Mouse (Mus musculus) ovary, postnatal 10 days (tissue): Measurements from ENCODE around the gene Sigmar1.
"Not testable (repeated sequence)": the region's sequence is repeated elsewhere in the genome, so short reads cannot be mapped to it uniquely, and the experiment has no call there.

ENCODE experiments used
- DNase-seq: peaks from one replicate; pipeline ENCODE4 v3.0.0; 2022; ENCODE audit warnings: low spot score

The Sigmar1 gene

DNA sequence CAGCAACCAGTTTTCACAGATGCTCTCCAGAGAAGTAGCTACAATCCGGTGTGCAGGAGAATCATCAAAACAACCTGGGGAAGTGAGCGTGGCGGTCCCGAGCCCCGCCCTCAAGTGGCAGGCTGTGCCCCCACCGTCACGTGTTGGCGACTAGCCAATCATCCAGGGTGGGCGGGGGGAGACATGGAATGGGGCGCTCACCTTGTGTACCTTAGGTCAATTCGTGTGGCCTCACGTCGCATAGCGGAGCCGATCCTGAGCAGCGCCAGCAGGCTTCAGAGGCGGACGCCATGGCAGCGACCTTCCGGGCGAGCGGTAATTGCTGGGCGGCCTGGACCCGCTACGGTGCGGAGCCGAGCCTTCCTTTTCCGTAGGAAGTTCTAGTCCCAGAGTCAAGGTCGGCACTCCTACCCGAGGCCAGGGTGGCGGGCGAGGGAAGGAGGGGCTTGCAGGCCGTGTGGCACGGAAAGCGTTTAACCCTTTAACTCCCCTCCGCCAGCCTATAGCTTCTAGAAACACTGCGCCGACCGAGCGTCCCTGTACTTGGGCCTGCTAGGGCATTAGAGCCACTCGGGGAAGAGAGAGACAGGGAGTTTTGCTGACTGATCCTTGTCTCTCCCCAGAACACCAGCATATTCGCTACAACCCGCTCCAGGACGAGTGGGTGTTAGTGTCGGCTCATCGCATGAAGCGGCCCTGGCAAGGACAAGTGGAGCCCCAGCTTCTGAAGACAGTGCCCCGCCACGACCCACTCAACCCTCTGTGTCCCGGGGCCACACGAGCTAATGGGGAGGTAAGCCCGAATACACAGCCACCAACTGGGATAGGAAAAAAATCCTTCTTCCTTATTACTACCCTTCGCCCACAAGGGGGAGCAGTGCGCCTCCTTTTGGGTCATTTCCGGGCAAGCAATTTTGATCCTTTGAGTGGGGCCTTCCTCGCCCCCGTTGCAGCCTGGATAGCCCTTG, at the start of gene Sigmar1:
Sigmar1 (minus strand) TSS at position 820 of the 968 bp plus-strand sequence.
- peak; percentile 77 for DNase-seq

DNA sequence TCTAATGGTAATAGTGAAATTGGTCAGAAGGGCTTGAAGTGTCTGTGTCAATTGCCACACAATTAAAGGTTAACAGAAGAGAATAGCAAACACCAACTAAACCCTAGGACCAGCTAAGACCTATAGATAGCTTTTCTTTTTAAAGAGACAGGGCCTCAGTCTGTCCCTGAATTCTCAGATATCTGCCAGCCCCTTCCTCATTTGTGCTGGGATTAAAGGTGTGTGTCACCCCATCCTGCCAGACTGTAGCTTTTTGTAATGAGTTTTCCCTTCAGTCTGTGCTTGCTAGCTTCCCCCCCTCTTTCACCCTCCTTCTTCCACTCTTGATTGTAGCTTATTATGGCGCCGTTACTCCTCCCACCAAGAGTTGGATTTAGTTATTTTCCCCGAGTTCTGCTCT, 27.2 kb upstream of the Sigmar1 start:
- DNase-seq = not testable (repeated sequence)

DNA sequence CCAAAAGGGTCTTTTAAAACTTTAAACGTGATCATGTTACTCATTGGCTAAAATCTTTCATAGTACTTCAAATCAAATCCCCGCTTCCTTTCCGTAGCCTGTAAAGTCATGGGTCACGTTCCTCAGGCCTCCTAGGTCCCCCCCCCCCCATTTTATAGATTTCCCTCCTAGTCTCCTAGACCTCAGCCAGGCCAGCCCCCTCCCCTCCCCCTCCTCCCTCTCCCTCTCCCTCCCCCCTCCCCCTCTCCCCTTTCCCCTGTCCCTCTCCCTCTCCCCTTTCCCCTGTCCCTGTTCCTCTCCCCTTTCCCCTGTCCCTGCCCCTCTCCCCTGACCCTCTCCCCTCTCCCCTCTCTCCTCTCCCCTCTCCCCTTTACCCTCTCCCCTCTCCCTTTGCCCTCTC, 26.8 kb upstream of the Sigmar1 start:
- not testable (repeated sequence) for DNase-seq

DNA sequence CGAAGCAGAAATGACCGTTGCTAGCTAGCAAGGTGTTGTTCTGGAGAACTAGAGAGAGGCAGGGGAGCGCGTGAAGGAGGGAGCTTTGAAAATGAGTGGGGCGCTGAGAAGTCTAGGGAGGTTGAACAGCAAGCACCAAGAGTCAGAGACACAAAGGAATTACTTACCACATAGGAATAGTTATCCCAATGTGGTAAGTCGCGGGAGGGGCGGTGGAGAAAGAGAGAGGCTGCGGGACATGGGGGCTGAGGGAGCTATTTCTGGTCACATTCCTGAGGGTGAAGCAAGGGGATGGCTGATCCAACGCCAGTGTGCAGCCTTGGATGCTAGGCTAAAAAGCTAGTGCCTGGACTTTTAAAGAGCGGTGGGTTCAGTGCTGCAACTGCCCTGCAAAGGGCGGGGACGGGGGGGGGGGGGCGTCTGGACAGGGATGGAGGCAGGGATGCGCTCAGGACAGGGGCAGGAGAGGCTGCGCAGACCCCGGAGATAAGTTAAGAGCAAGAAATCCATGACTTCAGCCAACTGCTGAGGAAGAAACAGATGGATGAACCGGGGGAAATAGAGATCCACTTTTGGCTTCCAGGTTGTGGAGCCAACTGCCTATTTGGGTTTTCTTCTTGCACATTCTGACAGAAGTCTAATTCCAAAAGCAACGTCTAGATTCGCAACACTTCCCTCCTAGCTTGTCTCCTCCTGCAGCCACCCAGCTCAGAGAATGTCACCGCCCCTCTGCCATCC, 26.0 kb upstream of the Sigmar1 start:
- not testable (repeated sequence) for DNase-seq

DNA sequence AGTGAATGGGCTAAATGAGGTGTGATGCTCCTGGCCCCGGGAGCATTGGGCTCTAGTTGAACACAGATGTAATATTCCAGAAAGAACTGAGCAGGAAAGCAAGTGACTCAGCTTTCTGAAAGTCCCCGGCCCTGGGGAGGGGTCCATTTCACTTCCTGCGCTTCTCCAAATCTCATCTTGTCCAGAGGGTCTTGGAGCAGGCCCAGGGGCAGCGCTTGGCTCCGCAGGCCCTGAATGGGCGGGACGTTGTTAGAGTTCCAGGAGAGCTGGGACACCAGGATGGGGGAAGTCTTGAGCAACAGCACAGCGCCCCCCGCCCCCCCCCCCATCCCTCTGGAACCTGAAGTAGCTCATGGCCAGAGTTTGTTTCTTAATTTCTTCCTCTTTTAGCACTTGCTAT, 25.3 kb upstream of the Sigmar1 start:
- not testable (repeated sequence) for DNase-seq

DNA sequence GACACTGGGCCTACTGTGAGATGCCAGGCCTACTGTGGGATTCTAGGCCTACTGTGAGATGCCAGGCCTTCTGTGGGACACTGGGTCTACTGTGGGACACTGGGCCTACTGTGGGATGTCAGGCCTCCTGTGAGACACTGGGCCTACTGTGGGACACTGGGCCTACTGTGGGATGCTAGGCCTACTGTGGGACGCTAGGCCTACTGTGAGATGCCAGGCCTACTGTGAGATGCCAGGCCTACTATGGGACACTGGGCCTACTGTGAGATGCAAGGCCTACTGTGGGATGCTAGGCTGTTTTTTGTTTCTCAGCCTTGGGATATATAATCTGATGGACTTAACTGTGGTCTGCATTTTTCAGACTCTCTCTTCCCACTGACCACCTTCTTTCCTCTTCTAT, 19.9 kb upstream of the Sigmar1 start:
- not testable (repeated sequence) for DNase-seq

DNA sequence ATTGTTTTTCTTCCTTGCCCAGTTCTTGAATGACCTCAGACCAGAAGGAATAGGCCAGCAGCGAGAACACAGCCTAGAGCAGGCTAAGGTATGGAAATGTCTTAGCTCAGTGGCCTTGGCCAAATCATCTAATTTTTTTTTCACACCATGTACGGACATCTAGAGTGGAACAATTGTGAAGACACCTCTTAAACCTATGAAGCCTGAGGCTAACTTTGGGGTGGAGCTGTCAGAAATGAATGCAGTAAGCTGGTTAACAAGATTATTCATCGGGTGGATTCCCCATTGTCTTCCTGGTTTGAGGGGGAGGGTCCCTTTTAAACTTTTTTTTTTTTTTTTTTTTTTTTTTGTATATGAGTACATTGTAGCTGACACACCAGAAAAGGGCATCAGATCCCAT, 18.5 kb upstream of the Sigmar1 start:
- DNase-seq = not testable (repeated sequence)

DNA sequence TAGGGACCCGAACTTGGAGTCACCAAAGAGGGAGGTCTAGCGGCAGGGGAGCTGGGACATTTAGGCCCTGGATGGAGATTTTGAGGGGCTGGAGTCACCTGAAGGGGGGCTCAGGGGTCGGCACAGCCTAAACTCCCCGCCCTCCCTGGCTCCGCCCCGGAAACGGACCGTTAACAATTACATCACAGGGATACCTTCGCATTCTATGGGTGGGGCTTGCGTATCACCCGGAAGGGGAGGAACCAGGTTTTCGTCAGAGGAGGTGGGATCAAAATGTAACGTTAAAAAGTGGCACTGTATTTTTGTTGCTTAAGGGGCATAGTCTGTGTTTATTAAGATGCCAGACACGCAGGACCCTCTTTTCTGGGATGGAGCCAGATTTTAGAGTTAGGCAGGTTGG, 18.0 kb upstream of the Sigmar1 start, which contains the start of gene Ccl27a:
Ccl27a (minus strand) TSS at position 246 of the 400 bp plus-strand sequence.
- DNase-seq = peak; percentile 47

DNA sequence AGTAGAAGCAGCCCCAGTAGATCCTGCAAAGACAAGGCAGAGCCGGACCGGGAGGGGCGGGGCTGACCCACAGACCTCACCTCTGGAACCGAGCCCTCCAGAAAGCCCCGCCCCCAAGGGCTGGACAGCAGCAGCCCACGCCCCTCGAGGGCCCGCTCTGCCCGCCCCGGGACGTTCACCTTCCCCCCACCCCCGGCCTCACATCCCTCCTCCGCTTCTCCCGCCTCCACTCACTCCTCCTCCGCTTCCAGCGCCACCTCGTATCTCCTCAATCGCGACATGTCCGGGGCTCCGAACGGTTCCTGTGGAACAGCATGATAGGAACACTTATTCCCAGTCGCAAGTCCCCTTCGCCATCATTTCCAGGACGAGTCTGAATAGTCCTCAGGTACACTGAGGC, 17.5 kb upstream of the Sigmar1 start:
- peak; percentile 64 for DNase-seq

DNA sequence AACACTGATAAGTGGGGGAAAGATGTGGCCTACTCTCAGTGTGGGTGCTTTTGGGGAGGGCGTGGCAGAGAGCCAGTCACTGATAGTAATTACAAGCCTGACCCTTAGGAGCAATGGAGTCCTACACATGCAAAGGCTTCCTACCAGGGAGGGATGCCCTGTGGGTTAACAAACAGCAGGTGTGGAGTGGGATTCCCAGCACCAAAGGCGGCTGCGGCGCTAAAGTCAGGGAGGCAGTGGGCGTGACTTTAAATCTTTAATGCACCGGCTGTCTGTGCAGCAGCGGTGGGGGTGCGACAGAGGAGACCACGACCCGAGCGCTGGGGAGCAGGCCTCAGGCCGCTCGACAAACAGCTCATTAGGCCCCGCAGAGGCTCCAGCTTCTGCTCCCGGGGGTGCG, 17.0 kb upstream of the Sigmar1 start:
- DNase-seq = not testable (repeated sequence)

DNA sequence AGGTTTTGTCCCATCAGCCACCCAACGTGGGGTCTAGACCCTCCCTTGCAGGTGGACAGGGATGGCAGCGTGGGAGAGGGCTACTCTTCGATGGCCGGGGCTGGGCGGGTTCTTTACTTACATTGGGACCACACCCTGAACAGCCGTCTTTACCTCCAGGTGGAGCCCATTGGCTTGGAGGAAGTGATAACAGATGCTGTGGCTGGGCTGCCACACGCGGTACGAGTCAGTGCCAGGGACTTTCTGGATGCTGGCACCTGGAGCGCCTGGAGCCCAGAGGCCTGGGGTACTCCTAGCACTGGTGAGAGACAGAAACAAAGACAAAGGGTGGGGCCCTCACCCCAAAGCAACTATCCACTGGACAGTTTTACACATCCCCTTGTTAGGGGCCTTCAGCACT, 11.3 kb upstream of the Sigmar1 start:
- not testable (repeated sequence) for DNase-seq

DNA sequence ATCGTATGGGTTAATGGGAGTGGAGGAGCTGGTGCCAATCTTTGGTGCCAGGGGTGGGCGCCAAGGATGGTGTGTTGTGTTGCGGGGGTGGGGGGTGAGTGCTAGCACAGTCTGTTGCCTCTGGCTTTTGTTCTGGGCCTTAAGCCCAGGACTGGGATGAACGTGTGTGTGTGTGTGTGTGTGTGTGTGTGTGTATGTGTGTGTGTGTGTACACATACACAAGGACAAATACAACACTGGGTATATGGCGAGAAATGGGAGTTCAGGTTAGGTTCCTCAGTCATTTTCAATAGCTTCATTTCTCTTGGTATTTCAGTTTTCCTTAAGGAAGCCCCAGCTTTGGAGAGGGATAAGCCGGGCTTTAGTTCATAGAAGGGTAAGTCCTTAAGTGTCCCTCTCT, 7.2 kb upstream of the Sigmar1 start:
- DNase-seq = not testable (repeated sequence)

DNA sequence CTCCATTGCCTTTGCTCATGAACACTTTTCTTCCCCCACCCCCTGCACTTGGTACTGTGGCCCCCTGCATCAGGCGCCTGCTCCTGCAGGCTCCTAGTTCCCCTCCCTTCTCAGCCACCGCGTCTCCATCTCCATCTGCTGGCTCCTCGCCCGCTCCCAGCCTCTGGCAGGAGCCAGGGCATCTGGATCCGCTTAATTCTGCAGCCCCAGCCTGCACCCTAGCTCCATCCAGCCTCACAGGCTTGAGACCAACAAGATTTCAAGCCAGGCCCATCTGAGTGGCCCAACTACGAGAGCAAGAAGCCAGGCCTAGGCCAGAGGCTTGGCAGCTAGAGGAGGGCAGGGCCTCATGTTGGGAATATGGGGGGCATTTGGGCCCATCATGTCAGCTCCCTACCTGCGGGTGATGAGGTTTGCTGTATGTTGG, 6.7 kb upstream of the Sigmar1 start:
- peak; percentile 58 for DNase-seq

DNA sequence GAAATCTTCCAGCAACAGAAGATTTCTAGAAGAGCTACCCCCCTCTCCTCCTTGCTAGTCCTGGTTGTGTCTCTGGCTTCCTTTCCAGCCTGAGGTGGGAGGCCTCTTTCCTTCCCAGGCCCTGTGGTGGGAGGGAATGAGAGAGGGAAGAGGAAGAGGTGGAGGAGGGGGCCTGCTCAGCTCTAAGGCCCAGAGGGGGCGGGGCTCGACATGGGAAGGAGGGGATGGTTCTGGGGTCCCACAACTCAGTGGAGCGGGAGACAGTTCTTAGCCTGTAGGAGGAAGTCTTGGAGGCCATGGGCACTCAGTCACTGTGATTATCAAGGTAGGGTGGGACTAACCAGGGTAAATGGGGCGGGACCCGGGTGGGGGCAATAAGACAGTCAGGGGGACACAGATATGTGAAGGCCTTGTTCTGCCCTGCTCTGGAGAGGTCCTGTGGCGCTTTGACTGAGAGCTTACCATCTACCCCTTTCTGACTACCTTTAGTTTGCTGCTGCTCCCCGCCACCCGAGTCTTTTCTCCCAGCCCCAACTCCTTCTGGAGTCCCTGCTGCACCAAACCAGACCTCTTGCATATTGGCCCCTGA, 6.2 kb upstream of the Sigmar1 start:
- peak; percentile 25 for DNase-seq

DNA sequence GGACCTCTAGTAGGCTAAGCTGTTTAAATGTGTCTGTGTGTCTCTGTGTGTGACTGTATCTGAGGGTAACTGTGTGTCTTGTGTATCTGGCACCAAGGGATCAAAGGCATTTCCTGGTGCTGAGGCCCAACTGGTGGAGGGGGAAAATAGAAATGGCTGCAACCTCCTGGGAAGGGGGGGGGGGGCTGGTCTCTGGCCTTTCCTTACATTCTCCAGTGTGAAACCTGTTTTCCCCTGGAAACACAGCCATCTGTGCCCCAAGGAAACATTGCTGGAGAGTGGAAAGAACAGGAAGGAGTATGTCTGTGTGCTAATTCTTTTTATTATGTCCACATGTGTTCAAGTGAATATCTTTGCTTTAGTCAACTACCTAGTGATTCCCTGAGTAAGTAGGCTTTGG, 5.7 kb upstream of the Sigmar1 start:
- no peak for DNase-seq

DNA sequence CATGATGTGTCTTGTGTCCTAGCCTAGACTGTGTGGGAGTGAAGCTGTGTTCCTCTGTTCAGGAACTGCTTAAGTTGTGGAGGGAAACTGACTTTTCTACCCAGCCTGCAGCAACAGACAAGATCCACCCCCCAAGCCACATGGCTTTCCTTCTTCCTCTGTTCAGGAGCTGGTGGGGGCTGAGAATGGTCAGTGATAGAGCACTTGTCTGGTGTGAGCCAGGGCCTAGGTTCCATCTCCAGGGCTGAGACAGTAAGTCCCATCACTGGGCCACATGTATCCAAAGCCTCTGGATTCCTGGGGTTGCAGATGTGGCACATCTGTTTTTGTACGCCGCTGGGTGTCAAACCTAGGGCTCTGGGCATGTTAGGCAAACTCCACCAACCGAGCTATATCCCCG, 5.0 kb upstream of the Sigmar1 start:
- DNase-seq = no peak

DNA sequence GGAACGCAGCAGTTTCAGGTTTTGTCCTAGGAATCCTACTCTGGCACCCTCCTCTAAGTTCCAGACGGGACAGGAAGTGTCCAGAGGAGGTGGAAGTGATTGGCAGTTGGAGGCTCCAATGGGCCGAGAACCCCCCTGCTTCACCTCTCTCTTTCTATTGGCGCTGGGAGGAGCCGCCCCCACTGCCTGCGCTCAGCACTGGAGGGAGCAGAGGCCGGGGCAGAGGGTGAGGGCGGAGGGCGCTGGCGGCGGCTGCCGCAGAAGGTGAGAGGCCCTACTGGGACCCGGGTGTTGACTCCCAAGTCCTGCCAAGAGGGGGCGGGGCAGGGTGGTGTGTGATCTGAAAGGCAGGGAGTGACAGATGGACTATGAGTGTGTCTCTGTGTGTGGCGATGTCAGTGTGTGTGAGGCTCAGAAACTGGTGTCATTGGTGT, 4.3 kb upstream of the Sigmar1 start:
- peak; percentile 88 for DNase-seq

DNA sequence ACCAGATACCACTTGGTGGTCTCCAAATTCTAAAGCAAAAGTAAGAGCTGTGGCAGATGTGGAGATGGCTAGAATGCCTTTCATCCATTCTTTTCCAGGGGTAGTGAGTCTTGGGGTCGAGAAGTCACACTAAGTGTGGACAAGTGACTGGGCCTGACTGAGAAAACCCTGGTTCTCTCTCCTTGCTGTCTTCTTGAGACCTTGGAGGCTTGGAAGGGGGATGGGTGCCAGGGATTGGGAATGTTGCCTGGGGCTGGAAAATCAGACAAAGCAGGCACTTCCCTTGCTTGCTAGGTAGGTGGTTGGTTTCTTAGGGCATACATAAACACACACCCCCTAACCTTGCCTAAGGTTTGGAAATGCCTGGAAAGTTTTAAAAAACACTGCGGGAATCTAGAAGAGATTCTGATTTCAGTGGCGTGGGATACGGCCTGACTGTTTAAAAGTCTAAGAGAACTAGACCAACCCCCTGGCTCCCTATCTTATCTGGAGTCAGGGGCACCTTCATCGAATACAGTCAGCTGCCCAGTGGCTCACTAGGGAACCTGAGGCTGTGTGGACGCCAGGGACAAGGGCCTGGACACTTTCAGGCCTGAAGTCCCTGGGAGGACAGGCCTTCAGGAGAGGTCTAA, 3.8 kb upstream of the Sigmar1 start:
- no peak for DNase-seq

DNA sequence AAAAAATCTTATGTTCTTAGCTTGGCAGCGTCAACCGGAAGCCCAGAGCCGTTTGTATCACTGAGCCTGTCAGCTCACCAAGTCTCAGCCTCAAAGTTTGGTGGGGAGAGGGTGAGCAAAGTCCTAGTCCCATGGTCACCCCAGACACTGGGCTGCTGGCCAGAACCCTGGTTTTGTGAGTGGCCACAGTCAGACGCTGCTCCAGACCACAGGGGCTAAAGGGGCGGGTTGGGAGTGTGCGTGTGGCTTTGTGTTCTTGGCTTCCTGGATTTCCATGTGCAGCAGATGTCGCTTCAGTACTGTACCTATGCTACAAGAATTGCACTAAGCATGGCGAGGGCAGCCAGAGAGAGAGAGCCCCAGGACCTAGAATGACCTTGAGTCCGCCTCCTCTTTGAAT, 3.2 kb upstream of the Sigmar1 start:
- no peak for DNase-seq

DNA sequence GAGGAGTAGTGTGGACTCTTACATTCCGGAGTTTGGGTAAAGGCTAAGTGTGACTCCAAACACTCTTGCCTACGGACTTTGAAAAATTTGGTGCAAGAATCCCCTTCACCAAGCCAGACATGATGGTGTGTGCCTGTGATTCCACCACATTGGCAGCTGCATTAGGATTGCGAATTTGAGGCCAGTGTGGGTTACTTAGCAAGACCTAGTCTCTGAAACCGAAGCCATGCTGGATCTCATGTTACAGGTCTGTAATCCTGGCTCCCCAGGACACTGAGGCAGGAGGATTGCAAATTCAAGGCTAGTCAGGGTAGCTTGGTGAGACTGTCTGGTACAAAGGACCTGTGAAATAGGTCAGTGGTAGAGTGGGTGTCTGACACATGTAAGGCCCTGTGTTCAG, 2.7 kb upstream of the Sigmar1 start:
- DNase-seq = no peak

DNA sequence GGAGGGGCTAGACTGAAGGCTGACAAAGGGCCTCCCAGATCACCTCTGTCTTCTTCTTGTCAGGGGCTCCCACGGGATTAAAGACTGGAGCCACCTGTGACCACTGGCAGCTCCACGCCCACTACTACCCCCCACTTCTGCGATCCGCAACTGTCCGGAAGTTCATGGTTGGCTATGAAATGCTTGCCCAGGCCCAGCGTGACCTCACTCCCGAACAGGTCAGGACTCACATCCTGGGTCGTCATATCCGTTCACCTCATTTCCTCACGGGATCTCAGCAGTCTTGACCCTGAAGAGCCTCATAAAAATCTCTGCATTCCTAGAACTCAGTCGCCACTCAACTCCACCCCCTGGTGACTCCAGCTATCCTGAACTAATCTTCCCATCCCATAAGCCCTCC, 2.1 kb upstream of the Sigmar1 start:
- DNase-seq = no peak

DNA sequence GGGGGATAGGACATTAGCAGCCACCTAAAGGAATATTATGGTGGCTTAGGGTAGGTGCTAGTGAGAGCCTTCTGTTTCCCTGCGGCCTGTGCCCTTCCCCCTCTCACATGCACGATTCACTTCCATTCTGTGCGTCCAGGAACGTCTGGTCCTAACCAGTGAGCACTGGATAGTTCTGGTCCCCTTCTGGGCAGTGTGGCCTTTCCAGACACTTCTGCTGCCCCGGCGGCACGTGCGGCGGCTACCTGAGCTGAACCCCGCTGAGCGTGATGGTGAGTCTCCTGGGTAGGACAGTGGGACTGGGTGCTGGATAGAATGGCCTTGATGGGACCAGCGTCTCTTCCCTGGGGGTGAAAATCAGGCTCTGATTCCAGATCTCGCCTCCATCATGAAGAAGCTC, 1.4 kb upstream of the Sigmar1 start:
- no peak for DNase-seq
